Mouse (Mus musculus): ENCODE measurements around the gene Zfp536. TPM values are rescaled to one million over a fixed set of nuclear protein-coding genes. Genes with fewer than 3 reads are reported as not detected.
A peak's percentile ranks its signal among the peaks of the same experiment; 100 is the strongest.

Zfp536 gene
- 8.0 TPM for polyA plus RNA-seq (2021)

- ChIA-PET POLR2A (no interaction called here), CTCF (interaction anchor here (0.8 kb wide), 1 partner anchor 121 kb away, joined by 3 read pairs; no protein-coding TSS in a partner anchor)
- in situ Hi-C loops (cut with MboI; ENCODE audit: low pct_unique_long_range_greater_than_20kb): loop anchor here (5.0 kb wide), 1 partner anchor 401 kb away; no protein-coding TSS in a partner anchor
- ATAC-seq (no peak), DNase-seq (ENCODE audit: low read depth, low spot score) (no peak)
- no peaks in the 10 kb centered on the region for H3K27me3 ChIP-seq
- no peak for TF ChIP-seq CTCF (IDR thresholded peaks at IDR 0.05)
Observed at GRCm38 (mm10) chr7:37773312-37773702, at the start of gene Zfp536. TSS of gene Zfp536 (minus strand) at chr7:37773641.

- in situ Hi-C loops (cut with MboI; ENCODE audit: low pct_unique_long_range_greater_than_20kb): no loop called here
- no peak for TF ChIP-seq CTCF (IDR thresholded peaks at IDR 0.05)
- CTCF ChIA-PET: interaction anchor here (1.1 kb wide), 1 partner anchor 8 kb away, joined by 3 read pairs; no protein-coding TSS in a partner anchor
- ATAC-seq: no peak
- DNase-seq (ENCODE audit: low read depth, low spot score): no peak
- POLR2A ChIA-PET: no interaction called here
- H3K27me3 ChIP-seq: peaks cover 6% of the 10 kb centered on the region
Observed at GRCm38 (mm10) chr7:37820670-37821301, 47.3 kb upstream of the Zfp536 start.

DNA sequence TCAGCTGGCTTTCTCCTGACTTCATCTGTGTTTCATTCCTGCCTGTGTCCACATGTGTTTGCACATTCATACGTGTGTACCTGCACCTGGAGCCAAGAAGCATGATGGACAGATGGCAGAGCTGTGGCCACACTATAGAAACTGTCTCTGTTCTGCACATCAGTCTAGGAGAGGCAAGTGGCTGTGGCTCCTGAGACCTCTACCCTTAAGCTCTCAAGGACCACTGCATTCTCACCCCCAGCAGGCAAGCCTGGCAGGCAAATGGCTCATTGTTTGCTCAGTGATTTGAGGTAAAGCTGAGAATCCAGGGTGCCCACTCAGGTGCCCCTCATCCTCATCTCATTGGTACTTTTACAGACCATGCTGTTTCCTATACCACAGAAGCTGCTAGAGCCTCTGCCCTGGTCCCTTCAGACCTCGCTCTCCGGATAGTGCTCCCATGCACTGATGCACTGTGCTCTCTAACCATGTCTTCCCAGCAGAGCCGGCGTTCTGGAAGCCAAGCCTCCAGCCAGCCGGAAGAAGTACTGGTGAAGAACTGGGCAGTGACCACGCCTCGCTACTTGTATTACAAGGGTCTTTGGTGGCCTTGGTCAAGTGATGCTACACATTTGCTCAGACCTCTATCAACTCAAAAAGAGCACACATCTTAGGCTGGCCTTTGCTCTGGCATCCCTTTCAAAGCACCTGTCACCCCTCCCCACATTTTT, 45.3 kb upstream of the Zfp536 start:
- ATAC-seq (no peak), DNase-seq (ENCODE audit: low read depth, low spot score) (no peak)
- TF ChIP-seq CTCF (IDR thresholded peaks at IDR 0.05): no peak
- in situ Hi-C loops (cut with MboI; ENCODE audit: low pct_unique_long_range_greater_than_20kb): no loop called here
- ChIA-PET POLR2A (no interaction called here), CTCF (no interaction called here)
- peaks cover 6% of the 10 kb centered on the region for H3K27me3 ChIP-seq

DNA sequence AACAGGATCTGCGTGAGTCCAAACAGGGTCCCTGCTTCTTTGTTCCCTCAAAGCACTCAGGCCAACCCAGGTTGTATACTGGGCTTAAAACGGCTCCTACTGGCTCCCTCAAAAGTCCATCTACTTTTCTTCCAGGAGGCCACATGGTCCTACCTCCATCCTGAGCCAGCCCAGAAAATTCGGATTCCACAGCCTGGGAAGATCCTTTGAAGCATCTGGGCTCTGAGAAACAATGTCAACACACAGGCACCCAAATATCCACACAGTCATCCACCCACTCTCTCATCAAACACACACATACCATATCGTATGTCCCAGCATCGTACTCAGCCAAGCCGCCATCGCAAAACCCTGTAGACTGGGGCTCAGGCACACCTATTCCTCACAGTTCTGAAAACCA, 43.5 kb upstream of the Zfp536 start:
- H3K27me3 ChIP-seq: no peaks in the 10 kb centered on the region
- TF ChIP-seq CTCF (IDR thresholded peaks at IDR 0.05): no peak
- ChIA-PET CTCF (no interaction called here), POLR2A (no interaction called here)
- in situ Hi-C loops (cut with MboI; ENCODE audit: low pct_unique_long_range_greater_than_20kb): no loop called here
- ATAC-seq (no peak), DNase-seq (ENCODE audit: low read depth, low spot score) (no peak)

GRCm38 (mm10) chr7:37814844-37815406, 41.5 kb upstream of the Zfp536 start:
- TF ChIP-seq CTCF (IDR thresholded peaks at IDR 0.05): no peak
- in situ Hi-C loops (cut with MboI; ENCODE audit: low pct_unique_long_range_greater_than_20kb): no loop called here
- ChIA-PET POLR2A (no interaction called here), CTCF (no interaction called here)
- H3K27me3 ChIP-seq: no peaks in the 10 kb centered on the region
- DNase-seq (ENCODE audit: low read depth, low spot score) (no peak), ATAC-seq (no peak)

DNA sequence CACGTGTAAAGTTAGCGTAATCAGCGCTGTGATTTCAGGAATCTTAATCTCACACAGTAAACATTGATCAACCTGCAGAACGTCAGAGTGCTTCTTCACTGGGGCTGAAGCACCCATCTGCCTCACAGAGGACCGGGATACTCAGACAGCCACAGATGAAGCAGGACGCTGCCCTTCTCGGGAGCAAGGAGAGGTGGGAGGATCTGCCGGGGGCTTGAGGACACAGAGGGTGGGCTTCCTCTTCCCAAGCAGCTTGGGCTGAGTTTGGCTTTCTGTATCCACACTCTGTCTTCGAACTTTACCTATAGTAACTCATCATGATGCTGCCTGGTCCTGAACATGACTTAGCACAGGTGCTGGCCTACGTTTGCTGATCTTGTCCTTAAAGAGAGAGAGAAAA, 40.2 kb upstream of the Zfp536 start:
- ChIA-PET CTCF (no interaction called here), POLR2A (no interaction called here)
- H3K27me3 ChIP-seq: no peaks in the 10 kb centered on the region
- no peak for TF ChIP-seq CTCF (IDR thresholded peaks at IDR 0.05)
- DNase-seq (ENCODE audit: low read depth, low spot score) (no peak), ATAC-seq (no peak)
- in situ Hi-C loops (cut with MboI; ENCODE audit: low pct_unique_long_range_greater_than_20kb): no loop called here

DNA sequence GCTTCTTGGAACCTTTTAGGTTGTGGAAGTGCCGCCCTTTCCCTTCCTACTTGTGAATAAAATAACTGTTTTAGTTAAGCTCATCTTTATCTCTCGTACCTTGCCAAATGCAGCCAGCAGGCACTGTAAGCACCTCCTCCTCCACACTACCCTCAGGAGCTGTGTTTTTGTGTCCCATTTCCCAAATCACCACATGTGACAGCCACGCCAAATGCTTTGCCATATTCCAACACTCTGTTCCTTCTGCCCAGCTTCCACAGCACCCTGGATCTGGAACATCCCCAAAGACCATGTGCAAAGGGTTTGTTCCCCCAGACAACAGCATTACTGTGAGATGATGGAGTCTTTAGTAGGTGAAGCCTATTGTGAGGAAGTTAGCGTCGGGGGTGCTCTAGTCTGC, 36.5 kb upstream of the Zfp536 start:
- DNase-seq (ENCODE audit: low read depth, low spot score) (no peak), ATAC-seq (no peak)
- in situ Hi-C loops (cut with MboI; ENCODE audit: low pct_unique_long_range_greater_than_20kb): no loop called here
- POLR2A ChIA-PET: no interaction called here
- TF ChIP-seq CTCF (IDR thresholded peaks at IDR 0.05): no peak
- peaks cover 3% of the 10 kb centered on the region for H3K27me3 ChIP-seq
- CTCF ChIA-PET: no interaction called here

- no peak for TF ChIP-seq CTCF (IDR thresholded peaks at IDR 0.05)
- ChIA-PET POLR2A (no interaction called here), CTCF (interaction anchor here (1.5 kb wide), 1 partner anchor 13 kb away, joined by 4 read pairs; no protein-coding TSS in a partner anchor)
- ATAC-seq (no peak), DNase-seq (ENCODE audit: low read depth, low spot score) (no peak)
- in situ Hi-C loops (cut with MboI; ENCODE audit: low pct_unique_long_range_greater_than_20kb): no loop called here
- peaks cover 3% of the 10 kb centered on the region for H3K27me3 ChIP-seq
Observed at GRCm38 (mm10) chr7:37809001-37809400, 35.6 kb upstream of the Zfp536 start.

DNA sequence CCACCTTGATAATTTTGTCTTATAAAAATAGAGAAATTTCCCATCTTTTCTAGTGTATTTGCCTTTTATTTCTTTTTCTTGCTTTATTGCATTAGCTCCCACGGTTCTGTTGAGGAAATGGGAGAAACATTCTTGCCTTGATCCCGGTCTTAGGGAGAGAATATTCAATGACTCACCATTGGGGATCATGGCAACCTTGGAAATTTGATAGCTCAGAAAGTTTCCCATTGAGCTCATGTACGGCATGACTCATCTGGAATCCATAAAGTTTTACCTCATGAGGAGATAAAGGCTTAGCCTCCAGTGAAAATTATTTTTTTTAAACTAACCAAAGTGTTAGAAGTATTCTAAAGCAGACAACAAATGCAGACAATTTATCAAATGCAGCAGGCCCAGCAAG, 27.7 kb upstream of the Zfp536 start:
- ChIA-PET CTCF (no interaction called here), POLR2A (no interaction called here)
- ATAC-seq: peak; percentile 62
- no peak for TF ChIP-seq CTCF (IDR thresholded peaks at IDR 0.05)
- in situ Hi-C loops (cut with MboI; ENCODE audit: low pct_unique_long_range_greater_than_20kb): no loop called here
- peak; percentile 75 for DNase-seq (ENCODE audit: low read depth, low spot score)
- H3K27me3 ChIP-seq: no peaks in the 10 kb centered on the region

DNA sequence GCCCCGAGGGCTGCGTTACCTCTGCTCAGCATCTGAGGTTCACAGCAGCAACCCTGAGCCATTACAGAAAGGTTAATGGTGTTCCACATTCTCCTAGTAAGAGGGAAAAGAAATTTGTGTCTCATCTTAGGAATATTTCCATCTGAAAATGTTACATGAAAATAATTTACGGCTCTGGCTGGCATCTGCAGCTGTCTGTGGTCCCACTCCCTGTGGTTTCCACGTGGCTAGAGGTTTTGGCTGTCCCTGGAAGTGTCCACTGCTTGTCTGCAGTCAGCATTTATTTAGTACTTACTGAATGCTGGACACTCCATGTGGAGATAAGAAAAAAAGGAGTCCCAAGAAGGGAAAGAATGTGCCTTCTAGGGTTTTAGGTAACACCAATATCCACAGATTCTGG, 15.3 kb upstream of the Zfp536 start:
- ATAC-seq: no peak
- ChIA-PET CTCF (no interaction called here), POLR2A (no interaction called here)

GRCm38 (mm10) chr7:37775502-37775901, 2.1 kb upstream of the Zfp536 start:
- no peak for ATAC-seq
- in situ Hi-C loops (cut with MboI; ENCODE audit: low pct_unique_long_range_greater_than_20kb): no loop called here
- ChIA-PET CTCF (interaction anchor here (0.9 to 1.3 kb wide), 3 partner anchors 12 to 336 kb away, joined by 3 to 5 read pairs (median 3); no protein-coding TSS in a partner anchor), POLR2A (no interaction called here)
- H3K27me3 ChIP-seq: no peaks in the 10 kb centered on the region
- DNase-seq (ENCODE audit: low read depth, low spot score): no peak
- no peak for TF ChIP-seq CTCF (IDR thresholded peaks at IDR 0.05)

More for the DNA sequence above, 15.3 kb upstream of the Zfp536 start:
- TF ChIP-seq CTCF (IDR thresholded peaks at IDR 0.05): no peak
- in situ Hi-C loops (cut with MboI; ENCODE audit: low pct_unique_long_range_greater_than_20kb): no loop called here
- peaks cover 4% of the 10 kb centered on the region for H3K27me3 ChIP-seq
- no peak for DNase-seq (ENCODE audit: low read depth, low spot score)
